Mouse (Mus musculus) right cerebral cortex, postnatal 14 days (tissue): ENCODE measurements at regions not wholly inside any gene's neighbourhood (a gene's known extent, or its start where the extent isn't known, plus 50 kb on each side); places are given as distances from the start of the nearest gene placed in this dataset.

ENCODE experiments used
- DNase-seq: peaks from one replicate; pipeline ENCODE4 v3.0.0; 2022

DNA sequence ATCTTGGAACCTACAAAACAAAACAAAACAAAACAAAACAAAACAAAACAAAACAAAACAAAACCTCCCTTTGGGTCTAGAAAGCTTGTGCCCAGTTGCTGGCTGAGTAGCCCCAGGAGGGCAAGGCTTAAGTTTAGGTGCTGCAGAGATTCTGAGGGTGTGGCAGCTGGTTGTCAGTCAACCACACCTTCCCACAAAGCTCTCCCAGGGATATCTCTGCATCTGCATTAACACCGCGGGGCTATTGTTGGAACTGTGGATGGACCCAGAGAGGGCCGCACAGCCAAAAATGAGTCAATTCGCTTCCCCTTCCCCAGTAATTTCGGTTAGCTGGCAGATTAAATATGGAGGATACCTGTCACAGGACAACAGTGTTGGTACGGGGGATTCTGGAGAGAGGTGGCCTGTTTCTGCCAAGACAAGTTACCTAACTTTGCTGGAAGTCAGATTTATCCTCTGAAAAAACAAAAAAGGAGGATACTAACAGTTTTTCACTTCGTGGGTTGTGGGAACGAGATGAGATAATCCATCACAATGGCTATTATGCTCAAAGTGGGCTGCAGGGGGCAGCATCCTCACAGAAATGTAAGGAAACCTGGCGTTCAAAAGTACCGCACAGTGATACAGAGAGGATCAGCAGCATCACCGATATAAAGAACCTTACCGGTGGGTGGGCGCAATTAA is 96.7 kb downstream of the 1500009L16Rik start:
- DNase-seq = peak; percentile 88

DNA sequence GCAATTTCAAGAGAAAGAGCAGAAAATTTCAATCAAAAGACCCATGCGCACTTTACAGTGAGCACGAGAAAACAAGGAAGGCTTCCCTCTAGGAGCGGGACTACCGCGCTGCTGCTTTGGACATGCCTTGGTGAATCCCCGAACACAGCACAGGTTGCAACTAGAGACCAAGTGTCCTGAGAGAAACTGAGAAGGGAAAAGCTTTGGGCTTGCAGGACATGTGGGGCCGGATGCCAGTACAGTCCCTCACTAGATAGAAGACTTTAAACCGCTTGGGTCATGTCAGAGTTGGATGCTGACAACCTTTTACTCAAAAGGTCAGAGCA is 97.2 kb downstream of the 1500009L16Rik start:
- no peak for DNase-seq

DNA sequence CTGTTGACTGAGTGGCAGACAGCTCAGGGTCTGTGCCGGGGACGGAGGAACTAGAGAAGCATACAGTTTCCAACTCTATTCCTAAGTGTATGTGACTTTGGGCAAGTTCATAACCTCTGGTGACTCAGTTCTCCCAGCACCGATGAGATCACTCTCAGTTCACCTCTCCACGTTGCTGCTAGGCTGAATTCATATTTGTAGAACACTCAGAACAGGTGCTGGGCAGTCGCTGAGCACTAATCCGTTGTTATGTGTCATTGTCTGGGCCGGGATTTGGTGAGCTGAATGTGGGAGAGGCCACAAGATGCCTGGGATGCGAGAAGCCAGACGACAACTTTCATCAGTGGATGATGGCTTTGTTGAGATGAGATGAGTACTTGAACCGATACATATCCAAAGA is 98.4 kb downstream of the 1500009L16Rik start:
- no peak for DNase-seq

DNA sequence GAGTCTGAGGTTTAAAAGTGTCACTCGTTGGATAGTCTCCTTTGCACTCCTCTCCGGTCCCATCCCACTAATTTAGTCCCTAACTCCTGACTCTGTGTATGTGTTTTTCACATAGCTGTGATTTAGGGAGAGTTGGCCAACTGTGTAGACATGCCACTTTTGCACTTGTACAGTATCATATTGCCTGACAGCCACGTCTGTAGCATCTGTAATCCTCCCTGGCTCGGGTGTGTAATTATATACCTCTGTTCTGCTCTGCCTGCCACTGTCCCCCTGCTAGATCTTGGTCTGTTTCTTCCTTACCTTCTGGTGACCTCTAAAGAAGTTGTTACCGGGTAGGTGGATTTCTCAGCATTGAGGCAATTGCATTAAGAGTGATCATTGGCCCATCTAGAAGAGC is 103.4 kb downstream of the 1500009L16Rik start:
- DNase-seq = no peak

DNA sequence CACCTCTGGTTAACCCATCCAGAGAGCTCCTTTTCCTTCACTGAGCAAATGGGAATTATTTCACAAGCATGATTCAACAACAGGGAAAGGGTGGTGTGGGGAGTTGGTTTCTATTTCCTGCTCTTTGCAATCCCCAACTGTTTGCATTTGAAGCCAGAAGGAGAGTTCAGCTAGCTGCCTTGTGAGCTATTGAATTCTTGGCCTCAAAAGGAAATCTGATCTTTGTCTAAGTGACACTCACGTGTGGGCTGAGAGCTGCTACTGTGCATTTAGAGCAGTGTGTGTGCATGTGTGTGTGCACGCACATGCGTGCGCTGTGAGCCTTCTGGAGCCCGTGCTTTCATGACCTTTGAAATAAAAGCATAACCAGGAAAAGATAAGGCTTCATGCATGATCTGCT is 113.7 kb downstream of the 1500009L16Rik start:
- DNase-seq = no peak

DNA sequence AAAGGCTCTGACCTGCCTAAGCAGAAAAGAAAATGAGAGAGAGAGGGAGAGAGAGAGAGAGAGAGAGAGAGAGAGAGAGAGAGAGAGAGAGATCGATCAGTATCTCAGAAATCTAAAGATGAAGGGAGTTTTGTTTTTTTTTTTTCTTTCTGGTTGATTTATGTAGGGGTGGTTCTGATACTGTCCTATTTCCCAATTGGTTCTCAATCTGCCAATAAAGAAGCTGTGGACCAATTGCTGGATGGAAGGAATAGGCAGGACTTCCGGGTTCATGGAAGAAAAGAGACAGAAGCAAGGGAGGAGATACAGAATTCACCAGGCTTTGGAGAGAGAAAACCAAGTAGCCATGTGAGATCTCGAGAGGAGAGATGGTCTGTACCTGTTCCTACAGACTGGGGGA is 117.6 kb downstream of the 1500009L16Rik start:
- no peak for DNase-seq

DNA sequence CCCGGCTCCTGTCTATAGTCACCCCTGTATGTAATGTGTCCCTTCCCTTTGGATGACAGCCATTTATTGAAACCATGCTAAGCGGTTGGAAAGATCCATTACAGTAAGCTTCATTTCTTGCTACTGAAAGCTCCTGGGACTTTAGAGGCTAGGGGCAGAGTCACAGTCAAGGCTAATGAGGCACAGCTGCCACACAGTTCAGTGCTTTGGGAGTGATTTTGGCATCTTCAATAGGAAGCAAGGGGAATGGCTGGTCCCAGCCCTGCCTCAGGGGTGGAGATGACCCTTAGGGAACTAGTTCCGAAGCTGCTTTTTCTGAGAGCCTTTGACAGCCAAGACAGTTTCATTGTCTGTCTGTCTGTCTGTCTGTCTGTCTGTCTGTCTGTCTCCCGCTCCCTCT is 128.2 kb downstream of the 1500009L16Rik start:
- DNase-seq = no peak

DNA sequence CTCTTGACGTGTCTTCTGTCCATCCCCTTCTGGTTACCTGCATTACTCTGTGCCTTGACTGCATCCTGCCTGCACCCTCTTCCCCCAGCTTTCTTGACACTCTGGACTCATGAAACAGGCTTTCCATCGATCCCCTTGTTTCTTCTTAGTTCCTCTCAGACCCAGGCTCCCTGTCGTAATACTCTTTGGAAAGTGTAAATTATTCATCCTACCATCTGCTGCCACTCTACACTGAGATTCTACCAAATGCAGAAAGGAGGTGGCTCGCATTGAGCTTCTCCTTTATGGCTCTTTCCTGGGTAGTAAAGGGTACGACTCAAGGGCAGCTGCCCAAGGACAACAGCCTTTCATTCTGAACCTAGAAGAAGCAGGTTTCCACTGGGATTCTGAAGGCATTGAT is 129.5 kb downstream of the 1500009L16Rik start:
- no peak for DNase-seq

DNA sequence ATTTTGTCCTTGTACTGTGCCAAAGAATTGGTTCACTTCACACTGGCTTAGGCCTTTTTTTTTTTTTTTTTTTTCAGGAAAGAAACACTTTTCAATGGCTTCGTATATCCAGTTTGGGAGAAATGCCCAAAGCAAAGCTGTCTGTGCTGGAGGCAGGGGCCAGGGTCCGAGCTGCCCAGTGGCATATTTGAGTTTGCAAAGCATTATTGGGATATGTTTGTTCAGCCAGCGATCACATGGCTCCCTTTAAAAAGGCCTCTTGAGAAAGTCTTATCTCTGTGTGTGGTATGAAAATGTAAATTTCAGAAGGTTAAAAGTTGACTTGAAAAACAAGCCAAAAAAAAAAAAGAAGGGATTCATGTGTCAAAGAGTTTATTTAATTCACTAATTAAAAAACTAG is 130.1 kb downstream of the 1500009L16Rik start:
- DNase-seq = no peak

DNA sequence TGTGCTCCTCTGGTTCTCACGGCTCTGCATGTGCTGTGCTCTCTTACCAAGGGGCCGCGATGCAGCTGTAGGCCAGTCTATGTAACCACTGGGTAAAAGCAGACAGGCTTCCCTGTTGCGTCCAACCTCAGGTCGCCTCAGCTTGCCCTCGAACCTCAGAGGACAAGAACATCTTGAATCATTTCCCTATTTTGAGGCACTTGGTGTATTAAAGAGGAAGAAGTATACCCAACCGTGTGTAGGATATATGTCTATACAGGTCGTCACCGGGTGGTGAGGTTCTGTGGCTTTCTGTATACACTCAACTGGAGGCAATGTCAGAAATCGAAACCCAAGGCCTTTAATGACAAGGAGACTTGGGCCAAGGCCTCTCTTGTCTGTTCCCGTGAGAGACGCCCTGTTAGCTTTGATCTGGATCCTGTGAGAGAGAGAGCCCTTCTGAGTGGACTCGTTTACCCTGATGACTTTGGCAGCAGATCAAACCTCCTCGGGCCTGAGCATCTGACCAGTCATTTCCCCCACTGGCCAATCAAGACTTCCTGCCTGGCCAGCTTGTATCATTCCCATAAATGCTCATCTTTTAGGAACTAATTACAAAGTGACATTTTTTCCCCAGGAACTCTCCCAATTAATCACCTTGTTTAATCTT is 135.3 kb downstream of the 1500009L16Rik start:
- DNase-seq = no peak

DNA sequence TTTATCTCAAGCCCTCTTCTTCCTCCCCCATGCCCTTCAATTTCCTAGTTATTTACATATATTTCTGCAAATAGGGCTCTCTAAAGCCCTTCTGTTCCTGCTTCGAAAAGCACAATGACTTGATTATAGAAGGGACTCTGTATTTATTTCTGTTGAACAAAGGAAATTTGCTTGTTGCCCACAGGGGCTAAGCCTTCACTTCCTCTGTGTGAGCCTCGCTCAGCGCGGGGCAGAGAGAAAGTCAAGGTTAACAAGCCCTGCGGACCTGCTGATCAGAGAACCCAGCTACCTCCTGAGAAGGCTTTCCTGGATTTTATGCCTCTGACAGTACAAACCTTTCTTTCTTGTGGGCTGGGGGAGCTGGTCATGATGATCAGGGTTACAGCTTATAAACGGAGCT is 136.0 kb downstream of the 1500009L16Rik start:
- DNase-seq = no peak

DNA sequence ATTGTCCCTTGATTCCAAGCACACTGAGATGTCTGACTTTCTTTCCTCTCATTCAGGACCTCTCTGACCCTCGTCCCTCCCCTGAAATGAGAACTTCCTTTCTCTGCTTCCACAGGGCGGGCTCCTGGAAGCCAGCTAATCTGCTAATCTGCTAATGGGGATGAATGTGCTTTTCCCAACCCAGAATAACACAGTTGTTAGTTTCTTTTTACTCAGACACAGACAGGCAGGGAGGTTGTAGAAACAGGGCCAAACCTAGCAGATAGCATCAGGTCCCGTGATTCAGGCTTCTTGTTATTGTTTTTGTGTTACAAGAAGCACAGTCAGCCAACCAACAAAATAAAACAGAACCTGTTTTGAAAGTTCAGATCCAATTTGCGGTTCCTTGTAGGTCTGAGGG is 137.0 kb downstream of the 1500009L16Rik start:
- no peak for DNase-seq

DNA sequence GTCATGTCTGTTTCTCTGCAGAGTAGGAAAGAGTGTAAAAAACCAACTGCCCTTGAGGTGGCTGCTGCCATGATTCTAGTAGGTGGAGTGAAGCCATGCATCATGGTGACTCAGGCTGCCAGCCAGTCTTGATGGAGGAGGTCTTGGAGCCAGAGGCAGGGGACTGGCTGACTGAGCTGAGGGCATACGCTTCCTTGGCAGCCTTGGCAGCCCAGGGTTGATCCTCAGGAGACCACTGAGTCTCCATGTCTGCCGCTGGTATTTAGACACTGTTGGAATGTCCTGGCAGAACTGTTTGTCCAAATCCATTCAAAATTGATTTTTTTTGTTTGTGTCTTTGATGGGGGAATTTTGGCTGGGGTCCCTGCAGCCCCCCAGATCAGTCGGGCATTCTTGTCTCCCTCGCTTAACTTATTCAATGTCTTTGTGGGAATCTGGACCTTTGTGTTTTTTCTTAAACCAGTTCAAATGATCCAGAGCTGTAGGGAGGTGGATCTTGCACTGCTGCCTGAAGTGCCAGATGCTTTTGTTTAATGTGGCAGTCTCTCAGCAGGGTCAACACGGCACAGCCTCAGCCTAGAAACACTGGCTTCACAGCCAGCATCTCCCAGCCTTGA is 139.0 kb downstream of the 1500009L16Rik start:
- DNase-seq = no peak

DNA sequence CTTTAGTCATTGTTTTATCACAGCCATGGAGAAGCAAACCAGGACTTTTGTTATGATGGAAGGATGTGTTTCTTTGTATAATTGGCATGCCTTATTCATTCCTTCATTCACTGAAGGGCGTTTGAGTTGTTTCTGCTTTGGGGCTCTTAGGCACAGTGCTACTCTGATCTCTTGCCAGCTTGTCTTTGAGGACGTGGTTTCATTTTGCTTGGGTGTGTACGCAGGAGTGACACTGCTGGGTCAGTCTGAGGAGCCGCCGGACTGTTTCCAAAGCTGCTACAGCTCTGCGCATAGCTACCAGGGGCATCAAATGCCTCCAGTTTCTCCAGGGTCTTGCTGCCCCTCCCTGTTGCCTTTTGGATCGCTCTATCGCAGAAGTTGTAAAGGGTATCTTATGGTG is 141.9 kb downstream of the 1500009L16Rik start:
- DNase-seq = no peak

DNA sequence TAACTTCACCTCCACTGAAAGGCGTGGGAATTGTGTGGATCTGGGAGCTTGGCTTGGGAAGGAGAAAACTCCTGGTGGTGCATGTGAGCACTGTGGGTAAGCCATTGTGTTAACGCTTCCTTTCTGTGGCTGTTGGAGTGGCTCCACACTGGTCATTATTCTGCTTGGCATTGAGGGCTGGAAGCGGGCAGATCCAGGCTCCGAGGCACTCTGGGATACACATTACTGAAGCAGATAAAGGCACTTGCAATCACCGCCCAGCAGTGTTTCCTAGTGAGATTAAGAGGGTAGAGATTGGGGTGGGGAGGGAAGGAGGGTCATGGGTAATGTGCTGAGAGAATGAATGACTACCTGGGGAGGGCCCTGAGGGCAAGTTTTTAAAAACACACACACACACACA is 143.3 kb downstream of the 1500009L16Rik start:
- DNase-seq = no peak

DNA sequence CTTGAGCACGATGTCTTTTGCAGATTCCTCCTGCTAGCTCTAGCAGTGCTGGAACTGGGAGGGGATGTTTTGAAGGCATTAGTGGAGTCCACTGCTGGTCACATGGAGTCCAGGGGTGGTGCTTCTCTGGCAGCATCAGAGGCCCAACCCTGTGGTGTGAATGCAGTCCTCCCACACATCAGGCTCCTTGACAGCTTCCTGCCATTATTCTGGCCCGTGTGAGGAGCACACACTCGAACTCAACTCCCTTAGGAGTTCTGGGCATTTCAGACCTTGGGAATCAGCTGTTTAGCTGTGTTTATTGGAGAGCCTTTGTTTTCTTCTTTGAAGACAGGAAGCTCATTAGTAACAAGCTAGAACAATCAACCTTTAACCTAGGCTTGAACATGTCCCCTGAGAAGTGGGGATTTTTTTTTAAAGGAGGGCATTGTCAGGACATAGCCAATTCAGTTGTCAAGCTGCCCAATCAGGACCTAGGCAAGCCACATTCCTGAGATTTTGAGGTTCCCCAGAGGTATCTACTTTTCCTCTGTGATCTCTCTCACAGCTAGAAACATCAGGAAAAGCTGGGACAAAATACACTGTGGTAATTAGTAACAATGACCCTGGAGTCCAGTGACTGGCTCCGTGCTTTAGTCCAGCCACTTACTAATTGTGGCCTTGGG is 149.2 kb downstream of the 1500009L16Rik start:
- no peak for DNase-seq

DNA sequence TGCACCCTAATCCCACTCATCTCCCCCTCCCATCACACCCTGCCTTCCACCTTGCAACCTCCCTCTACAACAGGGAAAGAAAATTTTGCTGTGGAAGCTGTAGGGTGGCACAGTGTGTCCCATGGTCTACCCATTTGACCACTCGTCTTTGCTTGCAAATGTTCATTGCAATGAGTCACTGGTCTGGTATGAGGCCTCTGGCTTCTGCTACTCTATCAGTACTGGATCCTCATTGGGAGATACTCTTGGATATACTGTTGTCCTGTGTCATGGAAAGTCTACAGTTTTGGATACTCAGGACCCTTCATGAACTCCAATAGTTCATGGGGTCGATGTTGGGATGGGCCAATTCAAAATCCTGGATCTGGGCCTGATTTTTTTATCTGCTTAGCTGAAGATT is 156.1 kb downstream of the 1500009L16Rik start:
- DNase-seq = no peak

DNA sequence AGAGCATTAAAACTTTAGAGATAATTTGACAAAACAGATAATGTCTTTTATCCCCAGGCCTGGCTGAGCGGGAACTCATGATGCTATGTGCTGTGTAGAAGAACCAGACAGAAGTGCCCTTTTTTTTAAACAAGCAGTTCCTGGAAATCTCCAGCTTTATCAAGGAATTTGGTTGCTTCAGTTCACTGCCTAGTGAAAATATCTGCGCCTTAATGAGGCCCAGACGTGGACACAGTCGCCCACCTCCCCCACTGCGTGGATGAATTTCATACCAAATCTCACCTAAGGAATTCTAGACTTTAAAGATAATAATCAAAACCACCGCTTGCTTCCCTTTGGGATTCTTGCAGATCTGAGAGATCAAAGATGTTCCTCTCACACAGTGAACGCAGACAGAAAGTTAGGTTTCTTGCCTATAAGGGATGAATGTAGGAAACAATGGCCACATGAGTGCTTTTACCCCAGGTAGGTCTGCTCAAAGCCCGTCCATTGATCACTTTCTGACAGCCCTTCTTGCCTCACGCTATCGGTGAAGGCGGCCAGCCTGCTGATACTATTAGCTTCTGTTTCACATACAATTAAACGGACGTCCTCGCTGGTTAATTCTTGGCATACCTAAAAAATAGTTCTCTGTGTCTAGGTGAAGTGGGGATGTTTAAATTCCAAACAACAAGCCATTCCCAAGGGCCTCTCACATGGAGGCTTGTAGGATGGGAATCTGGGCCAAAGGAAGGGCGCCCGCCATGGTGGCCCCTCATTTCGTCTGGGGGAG is 159.6 kb downstream of the 1500009L16Rik start:
- no peak for DNase-seq

DNA sequence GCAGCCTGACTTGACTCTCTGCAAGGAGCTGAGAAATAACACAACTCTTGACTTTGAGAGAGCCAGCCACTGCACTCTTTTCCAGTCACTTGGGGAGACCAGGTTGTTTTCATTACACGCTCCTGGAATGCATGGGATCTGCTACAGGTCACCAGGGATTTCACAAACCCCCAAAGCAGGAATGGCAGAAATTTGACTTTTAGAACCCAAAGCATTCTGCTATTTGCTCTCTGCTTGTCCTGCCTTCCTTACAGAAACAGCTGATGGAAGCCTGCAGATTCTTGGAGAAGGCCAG is 160.2 kb downstream of the 1500009L16Rik start:
- DNase-seq = no peak

DNA sequence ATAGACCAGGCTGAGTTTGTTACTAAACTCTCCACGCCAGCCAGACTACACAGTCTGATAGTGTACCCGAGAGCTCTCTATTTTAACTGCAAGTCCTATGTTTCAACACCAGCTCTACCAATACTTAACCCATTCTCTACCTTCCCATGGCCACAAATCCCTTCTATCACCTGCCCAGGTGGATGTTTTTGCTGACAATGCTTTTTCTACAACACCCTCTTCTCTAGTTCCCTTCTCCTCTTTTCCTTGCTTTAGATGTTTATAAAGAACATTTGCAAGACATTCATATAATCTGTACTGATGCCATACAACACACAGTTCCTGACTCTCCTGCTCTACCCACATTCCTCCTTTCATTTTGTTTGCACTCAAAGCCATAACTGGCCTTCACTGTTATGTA is 161.9 kb downstream of the 1500009L16Rik start:
- no peak for DNase-seq

DNA sequence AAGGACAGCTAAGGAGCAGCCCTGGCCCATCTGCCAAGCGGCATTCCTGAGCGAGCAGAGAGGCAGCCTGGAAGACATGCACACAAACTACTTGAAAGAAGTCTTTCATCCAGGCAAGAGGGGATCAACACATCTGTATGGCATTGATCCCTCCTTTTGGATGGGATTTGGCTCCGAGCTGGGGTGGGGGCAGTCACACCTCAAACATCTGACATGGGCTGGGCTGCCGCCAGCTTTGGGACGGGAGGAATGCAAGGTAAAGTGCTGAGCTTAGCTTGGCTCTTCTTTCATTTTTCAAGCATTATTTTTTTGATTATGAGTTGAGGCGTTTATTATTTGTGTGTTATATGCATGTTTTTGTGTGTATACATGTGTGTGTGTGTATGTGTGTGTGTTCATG is 165.9 kb downstream of the 1500009L16Rik start:
- no peak for DNase-seq

DNA sequence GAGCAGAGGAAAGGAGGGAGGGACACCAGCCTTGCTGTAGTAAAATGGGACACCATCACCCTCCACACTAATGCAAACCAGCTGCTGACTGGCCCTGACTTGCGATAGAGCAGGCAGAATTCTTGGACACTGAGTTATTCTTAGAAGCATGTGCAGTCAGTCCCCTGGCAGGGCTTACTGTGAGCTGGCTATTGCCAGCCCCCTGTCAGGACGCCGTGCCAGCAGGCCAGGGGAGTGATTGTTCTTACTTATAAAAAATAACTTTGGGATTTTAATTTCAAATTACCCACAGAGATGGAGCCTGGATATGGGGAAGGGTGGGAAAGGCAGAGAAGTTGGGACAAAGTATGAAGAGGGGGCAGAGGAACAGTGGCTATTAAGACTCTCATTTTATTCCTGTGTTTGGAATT is 173.1 kb downstream of the 1500009L16Rik start:
- no peak for DNase-seq

DNA sequence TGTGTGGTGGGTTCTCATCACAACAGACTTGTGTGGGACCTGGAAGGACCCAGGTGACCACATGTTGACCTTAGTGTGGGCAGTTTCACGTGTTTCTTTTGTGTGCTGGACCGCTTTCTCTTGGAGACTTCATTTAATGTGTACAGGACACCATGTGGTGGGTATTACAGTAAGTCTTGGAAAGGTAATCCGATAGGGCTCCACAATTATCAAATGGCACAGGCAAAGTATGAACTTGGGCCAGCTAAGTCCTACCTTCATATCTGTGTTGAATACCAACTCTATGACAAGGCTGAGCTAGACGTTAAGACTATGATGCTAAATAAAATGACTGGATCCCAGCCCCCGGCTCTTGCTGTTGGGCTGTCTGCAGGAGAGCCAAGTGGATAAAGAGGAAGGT is 173.5 kb downstream of the 1500009L16Rik start:
- no peak for DNase-seq

DNA sequence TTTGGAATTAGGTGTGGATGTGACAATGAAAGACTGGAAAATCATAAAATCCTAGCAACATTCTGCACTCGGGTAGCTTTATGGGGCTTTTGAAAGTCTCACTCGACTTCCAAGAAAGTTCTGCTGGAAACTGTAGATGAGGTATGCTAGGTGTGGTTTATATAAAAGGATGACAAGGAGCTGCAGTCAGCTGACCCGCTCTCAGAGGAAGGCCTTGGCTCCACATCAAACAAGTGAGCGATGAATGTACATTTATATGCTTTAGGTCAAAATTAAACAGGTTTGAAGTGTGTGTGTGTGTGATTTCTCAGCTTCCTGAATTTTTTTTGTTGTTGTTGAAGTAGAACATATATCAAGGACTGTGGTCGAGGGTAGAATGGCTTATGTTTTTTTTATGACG is 174.9 kb downstream of the 1500009L16Rik start:
- DNase-seq = no peak
